Mouse (Mus musculus): ENCODE results near the gene Wnt5a.

- TF ChIP-seq CTCF (IDR thresholded peaks at IDR 0.05; ENCODE audit: borderline replicate concordance, control insufficient read depth, extremely low read depth, insufficient read depth, low read length, poor library complexity), result no peak
- TF ChIP-seq POLR2A (IDR thresholded peaks at IDR 0.05; ENCODE audit: control insufficient read depth, extremely low read depth, insufficient read depth, low read length, poor library complexity), result no peak
Observed at GRCm38 (mm10) chr14:28475012-28475411, 29.5 kb upstream of the Wnt5a start.

All from thymus, adult 2 months (tissue).